Mouse (Mus musculus) midbrain, postnatal 0 days (tissue): ENCODE measurements around the gene Prr12. TPM values are rescaled to one million over a fixed set of nuclear protein-coding genes. Genes with fewer than 3 reads are reported as not detected.
A peak's percentile ranks its signal among the peaks of the same experiment; 100 is the strongest.
"Not testable (repeated sequence)": the region's sequence is repeated elsewhere in the genome, so short reads cannot be mapped to it uniquely, and the experiment has no call there.

Source experiments
- ATAC-seq: fragments of 200-750 bp; cut with Nextera tagmentation; 2 replicates; pipeline ENCODE4 v1.8.0; 2017; ENCODE audit warnings: moderate number of reproducible peaks, mild to moderate bottlenecking, moderate TSS enrichment, moderate library complexity; ENCODE audit not compliant: low FRiP score
- DNase-seq: peaks from one replicate; pipeline ENCODE4 v3.0.0-alpha.2; 2015; ENCODE audit warnings: low spot score
- H3K27ac ChIP-seq: fragments of 300-500 bp; sonication (generic); 2 replicates; pipeline ENCODE4 v1.5.1; 2014; ENCODE audit warnings: low read depth, mild to moderate bottlenecking, low read length, mixed read lengths
- H3K27me3 ChIP-seq: fragments of 300-500 bp; sonication (generic); 2 replicates; pipeline ENCODE4 v1.6.1; 2014; ENCODE audit warnings: low read length, control low read depth, mixed read lengths; ENCODE audit not compliant: insufficient read depth
- H3K36me3 ChIP-seq: fragments of 300-500 bp; sonication (generic); 2 replicates; pipeline ENCODE4 v1.6.1; 2014; ENCODE audit warnings: low read length, control low read depth, mixed read lengths; ENCODE audit not compliant: insufficient read depth
- H3K4me1 ChIP-seq: fragments of 300-500 bp; sonication (generic); 2 replicates; pipeline ENCODE4 v1.6.1; 2014; ENCODE audit warnings: mild to moderate bottlenecking, control low read depth, antibody characterized with exemption, low read length, mixed read lengths; ENCODE audit not compliant: insufficient read depth
- H3K4me2 ChIP-seq: fragments of 300-500 bp; sonication (generic); 2 replicates; pipeline ENCODE4 v1.6.1; 2014; ENCODE audit warnings: low read depth, mild to moderate bottlenecking, low read length, mixed read lengths; ENCODE audit not compliant: poor library complexity, severe bottlenecking
- H3K4me3 ChIP-seq: fragments of 300-500 bp; sonication (generic); 2 replicates; pipeline ENCODE4 v1.5.1; 2014; ENCODE audit warnings: low read depth, mild to moderate bottlenecking, low read length, moderate library complexity
- H3K9ac ChIP-seq: fragments of 300-500 bp; sonication (generic); replicated peaks from 2 replicates; pipeline ENCODE4 v1.6.1; 2014; ENCODE audit warnings: mild to moderate bottlenecking, low read length, moderate library complexity, mixed read lengths; ENCODE audit not compliant: poor library complexity, severe bottlenecking
- H3K9me3 ChIP-seq: fragments of 300-500 bp; sonication (generic); 2 replicates; pipeline ENCODE4 v1.6.1; 2016; ENCODE audit warnings: low read length, control low read depth
- CTCF ChIP-seq: IDR thresholded peaks from 2 replicates; pipeline ENCODE4 v1.5.1; 2016; ENCODE audit warnings: antibody characterized with exemption, mild to moderate bottlenecking
- WGBS: fragments of 180-500 bp; shearing (Covaris S2); extraction: QIAGEN DNeasy Blood & Tissue Kit; methylation state at CpG from one replicate; pipeline ENCODE4 v1.1.7; 2014; 5-methylcytosine and 5-hydroxymethylcytosine counted together
- polyA plus RNA-seq: library from polyadenylated mRNA; unstranded; fragments of >200 nt; fragmentation: Nextera tagmentation; extraction: Ambion mirVana; gene quantifications from 2 replicates; pipeline ENCODE4 v1.2.1, GENCODE M21; 2015
- total RNA-seq: library from RNA; depleted of rRNA; stranded (reverse); fragments of >200 nt; gene quantifications from 2 replicates; pipeline ENCODE4 v1.2.3, GENCODE M21; 2014; rRNA removed

Gene Prr12
- total RNA-seq, result 17.4 and 17.9 TPM in 2 replicates
- 8.8 and 9.2 TPM in 2 replicates for polyA plus RNA-seq

- under 1% methylated on average over 15 of the region's 18 CpGs for WGBS
- no peak for TF ChIP-seq CTCF
- peak within 1 kb of the TSS; percentile 93 for H3K4me2 ChIP-seq
- H3K4me3 ChIP-seq, result peak within 1 kb of the TSS; percentile 81
- no peaks in the 10 kb centered on the region for H3K9me3 ChIP-seq
- peaks cover 24% of the 10 kb centered on the region for H3K36me3 ChIP-seq
- DNase-seq (peak; percentile 63), ATAC-seq (0 out of 2 replicates have a peak, but pooled peaks have one; percentile 5)
- no peaks in the 10 kb centered on the region for H3K27me3 ChIP-seq
- H3K9ac ChIP-seq, result peak within 1 kb of the TSS; percentile 96
- H3K27ac ChIP-seq, result peak within 1 kb of the TSS; percentile 99
- H3K4me1 ChIP-seq, result peaks cover 4% of the 10 kb centered on the region; the same call in 1 of the 2 replicates
Measured at GRCm38 (mm10) chr7:45052862-45053116, at the start of gene Prr12. TSS of gene Prr12 (minus strand) at chr7:45052881.

DNA sequence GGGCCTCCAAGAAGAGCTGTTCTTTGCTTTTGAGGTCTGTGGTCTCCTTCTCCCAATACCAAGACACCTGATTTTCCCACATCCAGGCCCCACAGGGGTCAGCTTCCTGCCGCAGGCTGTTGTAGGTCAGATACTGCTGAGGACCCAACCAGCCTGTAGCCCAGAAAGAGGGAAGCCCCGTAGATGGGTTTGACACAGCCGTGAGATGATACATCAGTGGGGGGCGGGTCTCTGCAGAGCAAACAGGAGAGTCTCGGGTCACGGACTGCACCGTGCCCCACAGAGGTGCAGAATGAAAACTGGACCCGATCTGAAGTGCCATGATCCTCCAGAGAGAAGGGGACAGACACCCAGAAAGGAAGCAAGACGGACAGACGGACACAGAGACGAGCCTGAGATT lies 49.8 kb upstream of the Prr12 start:
- H3K9ac ChIP-seq, result no peak overlapping the region
- H3K4me3 ChIP-seq, result no peak overlapping the region
- no peak for TF ChIP-seq CTCF
- 81% methylated on average over 11 of the region's 11 CpGs for WGBS
- no peaks in the 10 kb centered on the region for H3K27me3 ChIP-seq
- H3K9me3 ChIP-seq, result no peaks in the 10 kb centered on the region
- DNase-seq (no peak), ATAC-seq (no peak)
- no peaks in the 10 kb centered on the region for H3K36me3 ChIP-seq
- H3K4me1 ChIP-seq, result no peaks in the 10 kb centered on the region
- peak overlapping the region; percentile 22; the same call in 1 of the 2 replicates for H3K4me2 ChIP-seq
- no peak overlapping the region for H3K27ac ChIP-seq

DNA sequence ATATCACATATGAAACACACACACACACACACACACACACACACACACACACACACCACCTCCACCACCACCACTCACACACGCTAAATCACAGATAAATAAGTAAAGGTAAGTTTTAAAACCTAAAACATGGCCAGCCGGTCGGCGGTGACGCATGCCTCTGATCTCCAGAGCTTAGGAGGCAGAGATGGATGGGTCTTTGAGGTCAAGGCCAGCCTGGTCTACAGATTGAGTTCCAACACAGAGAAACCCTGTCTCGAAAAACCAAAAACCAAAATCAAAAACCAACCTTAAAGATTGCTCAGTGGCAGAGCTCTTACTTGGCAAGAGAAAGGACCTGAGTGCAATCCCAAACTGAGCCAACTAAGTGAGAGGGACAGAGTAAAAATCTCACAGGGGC lies 47.4 kb upstream of the Prr12 start:
- no peak overlapping the region for H3K4me2 ChIP-seq
- WGBS, result 93% methylated on average over 6 of the region's 6 CpGs
- no peak overlapping the region for H3K4me3 ChIP-seq
- H3K36me3 ChIP-seq, result no peaks in the 10 kb centered on the region
- H3K27ac ChIP-seq, result no peak overlapping the region
- TF ChIP-seq CTCF, result no peak
- DNase-seq (no peak), ATAC-seq (no peak)
- H3K9ac ChIP-seq, result no peak overlapping the region
- no peaks in the 10 kb centered on the region for H3K9me3 ChIP-seq
- H3K4me1 ChIP-seq, result no peaks in the 10 kb centered on the region
- no peaks in the 10 kb centered on the region for H3K27me3 ChIP-seq

DNA sequence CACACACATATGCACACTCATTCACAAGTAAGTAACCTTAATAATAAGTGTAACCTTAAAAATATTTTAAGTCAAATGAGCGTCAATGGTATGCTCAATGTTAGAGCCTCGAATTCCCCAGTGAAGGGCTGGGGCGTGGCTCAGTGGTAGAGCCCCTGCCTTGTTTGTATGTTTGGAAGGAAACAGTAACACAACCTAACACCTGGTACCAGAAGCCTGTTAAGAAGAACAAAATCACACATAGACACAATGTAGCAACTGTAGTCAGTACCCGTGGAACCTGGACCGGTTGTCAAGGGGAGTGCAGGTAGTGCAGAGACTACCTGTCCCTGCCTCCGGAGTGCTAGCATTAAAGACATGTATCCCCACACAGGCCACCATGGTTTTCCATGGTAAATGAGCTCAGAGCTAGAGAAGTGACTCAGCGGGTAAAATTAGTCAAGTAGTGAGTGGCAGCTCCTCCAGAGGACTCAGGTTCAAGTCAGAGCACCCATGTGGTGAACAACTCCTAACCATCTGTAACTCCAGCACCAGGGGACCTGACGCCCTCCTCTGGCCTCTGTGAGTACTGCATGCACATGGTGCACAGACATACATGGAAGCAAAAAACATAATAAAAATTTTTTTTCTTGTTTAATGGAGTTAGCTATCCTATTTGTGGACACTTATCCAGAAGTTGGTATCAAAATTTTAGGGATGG lies 46.0 kb upstream of the Prr12 start:
- Histone ChIP-seq H3K9me3 (no peaks in the 10 kb centered on the region), H3K27ac (no peak overlapping the region), H3K36me3 (no peaks in the 10 kb centered on the region), H3K9ac (no peak overlapping the region), H3K4me1 (no peaks in the 10 kb centered on the region), H3K27me3 (no peaks in the 10 kb centered on the region), H3K4me3 (no peak overlapping the region), H3K4me2 (no peak overlapping the region)
- 90% methylated on average over 8 of the region's 8 CpGs for WGBS
- ATAC-seq (no peak), DNase-seq (no peak)
- TF ChIP-seq CTCF, result peak; percentile 45

DNA sequence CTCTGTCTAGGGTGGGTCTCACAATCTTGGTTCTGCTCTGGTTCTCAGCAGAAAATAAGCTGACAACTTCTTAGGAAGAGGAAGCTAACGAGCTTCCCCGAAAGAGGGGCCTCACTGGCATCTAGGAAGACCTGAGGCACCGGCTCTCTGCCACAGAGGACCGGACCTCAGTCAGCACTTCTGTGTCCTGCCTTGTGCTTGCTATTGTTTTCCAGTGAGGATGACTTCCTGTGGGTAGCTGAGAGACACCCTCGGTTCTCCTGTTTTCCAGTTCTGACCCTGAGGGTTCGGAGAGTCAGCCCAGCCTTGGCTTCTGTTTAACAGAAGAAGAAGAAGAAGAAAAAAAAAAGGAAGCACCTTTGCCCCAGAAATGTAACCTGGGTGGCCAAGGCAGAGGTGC lies 44.8 kb upstream of the Prr12 start:
- no peaks in the 10 kb centered on the region for H3K4me1 ChIP-seq
- H3K36me3 ChIP-seq, result no peaks in the 10 kb centered on the region
- ATAC-seq (no peak), DNase-seq (no peak)
- no peak for TF ChIP-seq CTCF
- H3K4me3 ChIP-seq, result no peak overlapping the region
- WGBS, result 77% methylated on average over 6 of the region's 6 CpGs
- H3K27me3 ChIP-seq, result no peaks in the 10 kb centered on the region
- no peaks in the 10 kb centered on the region for H3K9me3 ChIP-seq
- no peak overlapping the region for H3K4me2 ChIP-seq
- H3K9ac ChIP-seq, result no peak overlapping the region
- no peak overlapping the region for H3K27ac ChIP-seq

DNA sequence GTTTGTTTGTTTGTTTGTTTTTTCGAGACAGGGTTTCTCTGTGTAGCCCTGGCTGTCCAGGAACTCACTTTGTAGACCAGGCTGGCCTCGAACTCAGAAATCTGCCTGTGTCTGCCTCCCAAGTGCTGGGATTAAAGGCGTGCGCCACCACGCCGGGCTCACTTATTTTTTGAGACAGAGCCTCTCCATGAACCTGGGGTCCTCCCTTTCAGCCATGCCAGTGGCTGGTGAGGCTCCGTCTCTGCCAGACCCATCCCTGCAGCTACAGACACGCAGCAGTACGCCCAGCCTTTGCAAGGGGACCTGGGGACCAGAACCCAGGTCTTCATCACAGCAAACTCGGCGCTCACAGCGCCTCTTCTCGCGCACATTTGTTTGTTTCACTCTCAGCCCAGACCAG lies 43.3 kb upstream of the Prr12 start:
- not testable (repeated sequence) for H3K9ac ChIP-seq, H3K36me3 ChIP-seq, H3K27ac ChIP-seq, H3K4me2 ChIP-seq, ATAC-seq, DNase-seq, H3K27me3 ChIP-seq, H3K4me1 ChIP-seq, H3K9me3 ChIP-seq, H3K4me3 ChIP-seq
- WGBS, result 89% methylated on average over 14 of the region's 14 CpGs
